Mouse (Mus musculus): ENCODE measurements around the gene Mefv. TPM values are rescaled to one million over a fixed set of nuclear protein-coding genes. Genes with fewer than 3 reads are reported as not detected.

The Mefv gene
- polyA plus RNA-seq (2014; fragmentation: Nextera tagmentation; extraction: Ambion mirVana), result not detected in 2 replicates

DNA sequence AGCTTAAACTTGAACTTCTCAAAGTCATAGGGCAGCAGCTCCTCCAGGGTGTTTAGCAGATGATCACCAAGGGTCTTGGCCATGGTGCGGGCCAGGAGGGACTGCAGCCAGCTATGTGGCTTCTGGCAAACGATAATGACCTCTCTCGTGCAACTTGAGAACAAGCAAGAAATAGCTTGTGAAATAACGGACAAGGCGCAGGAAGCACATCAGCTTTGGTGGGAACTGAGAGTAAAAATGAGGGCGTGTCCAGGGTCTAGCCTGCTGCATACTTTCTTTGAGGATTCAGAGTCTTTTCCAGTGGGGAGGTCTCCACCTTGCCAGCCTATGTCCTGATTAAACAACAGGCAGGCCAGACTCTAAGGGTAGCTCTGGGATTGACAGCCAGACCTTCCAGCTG, at the start of gene Mefv:
Gene Mefv (minus strand): TSS at position 118 of the 400 bp plus-strand sequence.
- no peaks in the 10 kb centered on the region for H3K36me3 ChIP-seq (ENCODE audit: control insufficient read depth, insufficient read depth, low read length)
- H3K27me3 ChIP-seq (ENCODE audit: control insufficient read depth, insufficient read depth, low read length), result no peaks in the 10 kb centered on the region
- no peak within 1 kb of the TSS for H3K4me2 ChIP-seq (ENCODE audit: low read length)
- H3K9ac ChIP-seq (ENCODE audit: low read length), result no peak within 1 kb of the TSS
- no peak within 1 kb of the TSS for H3K27ac ChIP-seq (replicated peaks in 1 of 2; ENCODE audit: control insufficient read depth in 1 of 2, insufficient read depth in 1 of 2, low read depth in 2 of 2, low read length in 2 of 2)
- no peak for ATAC-seq (ENCODE audit: insufficient number of reproducible peaks, insufficient read depth, low FRiP score, low read depth)
- 84% methylated on average over 6 of the region's 6 CpGs for WGBS
- H3K4me3 ChIP-seq (ENCODE audit: control insufficient read depth in 1 of 2, insufficient read depth in 1 of 2, low read depth in 1 of 2, low read length in 2 of 2), result no peak within 1 kb of the TSS
- H3K9me3 ChIP-seq (ENCODE audit: control insufficient read depth, low read length), result no peaks in the 10 kb centered on the region
- no peaks in the 10 kb centered on the region for H3K4me1 ChIP-seq (ENCODE audit: control insufficient read depth in 2 of 2, insufficient read depth in 2 of 2, low read length in 2 of 2)

DNA sequence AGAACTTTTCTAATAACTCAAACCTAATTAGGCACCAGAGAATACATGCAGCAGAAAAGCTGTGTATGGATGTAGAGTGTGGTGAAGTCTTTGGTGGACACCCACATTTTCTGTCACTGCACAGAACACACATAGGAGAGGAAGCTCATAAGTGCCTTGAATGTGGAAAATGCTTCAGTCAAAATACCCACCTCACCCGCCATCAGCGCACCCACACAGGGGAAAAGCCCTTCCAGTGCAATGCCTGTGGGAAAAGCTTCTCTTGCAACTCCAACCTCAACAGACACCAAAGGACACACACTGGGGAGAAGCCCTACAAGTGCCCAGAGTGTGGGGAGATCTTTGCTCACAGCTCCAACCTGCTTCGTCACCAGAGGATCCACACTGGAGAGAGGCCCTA, 31.1 kb upstream of the Mefv start:
- peaks cover 30% of the 10 kb centered on the region for H3K9me3 ChIP-seq (ENCODE audit: control insufficient read depth, low read length)
- peaks cover 7 to 20% of the 10 kb centered on the region in 2 experiments for H3K4me1 ChIP-seq (ENCODE audit: control insufficient read depth in 2 of 2, insufficient read depth in 2 of 2, low read length in 2 of 2)
- no peak overlapping the region for H3K4me2 ChIP-seq (ENCODE audit: low read length)
- 98% methylated on average over 3 of the region's 3 CpGs for WGBS
- H3K27me3 ChIP-seq (ENCODE audit: control insufficient read depth, insufficient read depth, low read length), result no peaks in the 10 kb centered on the region
- no peak overlapping the region for H3K9ac ChIP-seq (ENCODE audit: low read length)
- no peak overlapping the region for H3K4me3 ChIP-seq (ENCODE audit: control insufficient read depth in 1 of 2, insufficient read depth in 1 of 2, low read depth in 1 of 2, low read length in 2 of 2)
- H3K36me3 ChIP-seq (ENCODE audit: control insufficient read depth, insufficient read depth, low read length), result peaks cover 70% of the 10 kb centered on the region
- no peak overlapping the region for H3K27ac ChIP-seq (replicated peaks in 1 of 2; ENCODE audit: control insufficient read depth in 1 of 2, insufficient read depth in 1 of 2, low read depth in 2 of 2, low read length in 2 of 2)
- no peak for ATAC-seq (ENCODE audit: insufficient number of reproducible peaks, insufficient read depth, low FRiP score, low read depth)

GRCm38 (mm10) chr16:3745656-3746055, 27.8 kb upstream of the Mefv start:
- Histone ChIP-seq H3K27me3 (ENCODE audit: control insufficient read depth, insufficient read depth, low read length) (0 out of 2 replicates have a peak, but pooled peaks cover 4% of the 10 kb centered on the region), H3K36me3 (ENCODE audit: control insufficient read depth, insufficient read depth, low read length) (peaks cover 50% of the 10 kb centered on the region), H3K4me3 (ENCODE audit: control insufficient read depth in 1 of 2, insufficient read depth in 1 of 2, low read depth in 1 of 2, low read length in 2 of 2) (peak overlapping the region in 1 of 2 experiments; percentile 90; a peak in 2 of 4 replicates), H3K4me1 (ENCODE audit: control insufficient read depth in 2 of 2, insufficient read depth in 2 of 2, low read length in 2 of 2) (peaks cover 10 to 24% of the 10 kb centered on the region in 2 experiments), H3K4me2 (ENCODE audit: low read length) (peak overlapping the region; percentile 96), H3K9me3 (ENCODE audit: control insufficient read depth, low read length) (peaks cover 30% of the 10 kb centered on the region), H3K9ac (ENCODE audit: low read length) (0 out of 2 replicates have a peak overlapping the region, but pooled peaks have one; percentile 3), H3K27ac (replicated peaks in 1 of 2; ENCODE audit: control insufficient read depth in 1 of 2, insufficient read depth in 1 of 2, low read depth in 2 of 2, low read length in 2 of 2) (no peak overlapping the region)
- ATAC-seq (ENCODE audit: insufficient number of reproducible peaks, insufficient read depth, low FRiP score, low read depth), result no peak
- 81% methylated on average over 4 of the region's 4 CpGs for WGBS

GRCm38 (mm10) chr16:3744186-3744700, 26.3 kb upstream of the Mefv start:
- H3K36me3 ChIP-seq (ENCODE audit: control insufficient read depth, insufficient read depth, low read length), result peaks cover 35% of the 10 kb centered on the region
- peak overlapping the region; percentile 79 to 90 for H3K4me3 ChIP-seq (ENCODE audit: control insufficient read depth in 1 of 2, insufficient read depth in 1 of 2, low read depth in 1 of 2, low read length in 2 of 2)
- peak; percentile 51 for ATAC-seq (ENCODE audit: insufficient number of reproducible peaks, insufficient read depth, low FRiP score, low read depth)
- peak overlapping the region; percentile 96 for H3K4me2 ChIP-seq (ENCODE audit: low read length)
- H3K27ac ChIP-seq (replicated peaks in 1 of 2; ENCODE audit: control insufficient read depth in 1 of 2, insufficient read depth in 1 of 2, low read depth in 2 of 2, low read length in 2 of 2), result peak overlapping the region; percentile 80 to 89
- peaks cover 18% of the 10 kb centered on the region for H3K9me3 ChIP-seq (ENCODE audit: control insufficient read depth, low read length)
- 0 out of 2 replicates have a peak, but pooled peaks cover 4% of the 10 kb centered on the region for H3K27me3 ChIP-seq (ENCODE audit: control insufficient read depth, insufficient read depth, low read length)
- peak overlapping the region; percentile 93 for H3K9ac ChIP-seq (ENCODE audit: low read length)
- WGBS, result under 1% methylated on average over 32 of the region's 32 CpGs
- H3K4me1 ChIP-seq (ENCODE audit: control insufficient read depth in 2 of 2, insufficient read depth in 2 of 2, low read length in 2 of 2), result peaks cover 10 to 24% of the 10 kb centered on the region in 2 experiments

- Histone ChIP-seq H3K27ac (replicated peaks in 1 of 2; ENCODE audit: control insufficient read depth in 1 of 2, insufficient read depth in 1 of 2, low read depth in 2 of 2, low read length in 2 of 2) (peak within 1 kb of the TSS; percentile 89 to 91), H3K36me3 (ENCODE audit: control insufficient read depth, insufficient read depth, low read length) (peaks cover 29% of the 10 kb centered on the region), H3K27me3 (ENCODE audit: control insufficient read depth, insufficient read depth, low read length) (0 out of 2 replicates have a peak, but pooled peaks cover 4% of the 10 kb centered on the region), H3K9me3 (ENCODE audit: control insufficient read depth, low read length) (peaks cover 12% of the 10 kb centered on the region), H3K4me1 (ENCODE audit: control insufficient read depth in 2 of 2, insufficient read depth in 2 of 2, low read length in 2 of 2) (peaks cover 10 to 24% of the 10 kb centered on the region in 2 experiments), H3K9ac (ENCODE audit: low read length) (peak within 1 kb of the TSS; percentile 93), H3K4me3 (ENCODE audit: control insufficient read depth in 1 of 2, insufficient read depth in 1 of 2, low read depth in 1 of 2, low read length in 2 of 2) (peak within 1 kb of the TSS; percentile 79 to 90), H3K4me2 (ENCODE audit: low read length) (peak within 1 kb of the TSS; percentile 96)
- under 1% methylated on average over 42 of the region's 42 CpGs for WGBS
- peak; percentile 98 for ATAC-seq (ENCODE audit: insufficient number of reproducible peaks, insufficient read depth, low FRiP score, low read depth)
Measured at GRCm38 (mm10) chr16:3743503-3744185, 25.7 kb upstream of the Mefv start, which contains the start of gene Zfp263. Gene Zfp263, plus strand, starts transcription at chr16:3744093.

DNA sequence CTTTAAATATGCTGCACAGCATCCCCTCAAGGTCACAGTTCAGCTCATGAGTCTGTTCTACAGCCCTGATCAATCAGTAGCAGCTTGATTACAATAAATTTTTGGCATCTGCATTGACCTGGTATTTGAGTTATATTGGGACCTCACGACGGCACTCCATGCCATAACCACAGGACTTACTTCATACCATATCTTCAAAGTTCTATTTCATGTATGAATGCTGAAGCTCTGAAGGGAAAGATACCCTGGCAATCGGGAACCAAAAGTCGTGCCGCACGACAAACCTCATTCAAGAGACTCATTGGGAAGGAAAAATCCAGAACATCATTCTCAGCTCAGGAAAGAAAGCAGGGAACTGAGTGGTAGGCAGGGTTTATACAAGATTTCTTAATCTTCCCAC, 24.6 kb upstream of the Mefv start:
- H3K4me1 ChIP-seq (ENCODE audit: control insufficient read depth in 2 of 2, insufficient read depth in 2 of 2, low read length in 2 of 2), result peaks cover 10 to 24% of the 10 kb centered on the region in 2 experiments
- H3K9me3 ChIP-seq (ENCODE audit: control insufficient read depth, low read length), result peaks cover 3% of the 10 kb centered on the region; the same call in 1 of the 2 replicates
- H3K36me3 ChIP-seq (ENCODE audit: control insufficient read depth, insufficient read depth, low read length), result peaks cover 19% of the 10 kb centered on the region
- ATAC-seq (ENCODE audit: insufficient number of reproducible peaks, insufficient read depth, low FRiP score, low read depth), result no peak
- H3K4me3 ChIP-seq (ENCODE audit: control insufficient read depth in 1 of 2, insufficient read depth in 1 of 2, low read depth in 1 of 2, low read length in 2 of 2), result no peak overlapping the region
- 0 out of 2 replicates have a peak, but pooled peaks cover 4% of the 10 kb centered on the region for H3K27me3 ChIP-seq (ENCODE audit: control insufficient read depth, insufficient read depth, low read length)
- 0 out of 2 replicates have a peak overlapping the region, but pooled peaks have one; percentile 96 for H3K4me2 ChIP-seq (ENCODE audit: low read length)
- H3K27ac ChIP-seq (replicated peaks in 1 of 2; ENCODE audit: control insufficient read depth in 1 of 2, insufficient read depth in 1 of 2, low read depth in 2 of 2, low read length in 2 of 2), result no peak overlapping the region
- no peak overlapping the region for H3K9ac ChIP-seq (ENCODE audit: low read length)
- 89% methylated on average over 6 of the region's 6 CpGs for WGBS

GRCm38 (mm10) chr16:3733198-3733732, 15.4 kb upstream of the Mefv start:
- Histone ChIP-seq H3K9ac (ENCODE audit: low read length) (no peak overlapping the region), H3K27ac (replicated peaks in 1 of 2; ENCODE audit: control insufficient read depth in 1 of 2, insufficient read depth in 1 of 2, low read depth in 2 of 2, low read length in 2 of 2) (no peak overlapping the region), H3K4me1 (ENCODE audit: control insufficient read depth in 2 of 2, insufficient read depth in 2 of 2, low read length in 2 of 2) (no peaks in the 10 kb centered on the region), H3K4me2 (ENCODE audit: low read length) (no peak overlapping the region), H3K27me3 (ENCODE audit: control insufficient read depth, insufficient read depth, low read length) (no peaks in the 10 kb centered on the region), H3K36me3 (ENCODE audit: control insufficient read depth, insufficient read depth, low read length) (no peaks in the 10 kb centered on the region), H3K9me3 (ENCODE audit: control insufficient read depth, low read length) (no peaks in the 10 kb centered on the region), H3K4me3 (ENCODE audit: control insufficient read depth in 1 of 2, insufficient read depth in 1 of 2, low read depth in 1 of 2, low read length in 2 of 2) (no peak overlapping the region)
- no peak for ATAC-seq (ENCODE audit: insufficient number of reproducible peaks, insufficient read depth, low FRiP score, low read depth)
- WGBS, result 81% methylated on average over 1 of the region's 1 CpGs

Data from heart, embryonic 14.5 days (tissue).